Mouse (Mus musculus): ENCODE data around the gene Hao2. TPM values are rescaled to one million over a fixed set of nuclear protein-coding genes. Genes with fewer than 3 reads are reported as not detected.

Gene Hao2
- not detected for polyA plus RNA-seq (2017; shearing (Covaris generic))

DNA sequence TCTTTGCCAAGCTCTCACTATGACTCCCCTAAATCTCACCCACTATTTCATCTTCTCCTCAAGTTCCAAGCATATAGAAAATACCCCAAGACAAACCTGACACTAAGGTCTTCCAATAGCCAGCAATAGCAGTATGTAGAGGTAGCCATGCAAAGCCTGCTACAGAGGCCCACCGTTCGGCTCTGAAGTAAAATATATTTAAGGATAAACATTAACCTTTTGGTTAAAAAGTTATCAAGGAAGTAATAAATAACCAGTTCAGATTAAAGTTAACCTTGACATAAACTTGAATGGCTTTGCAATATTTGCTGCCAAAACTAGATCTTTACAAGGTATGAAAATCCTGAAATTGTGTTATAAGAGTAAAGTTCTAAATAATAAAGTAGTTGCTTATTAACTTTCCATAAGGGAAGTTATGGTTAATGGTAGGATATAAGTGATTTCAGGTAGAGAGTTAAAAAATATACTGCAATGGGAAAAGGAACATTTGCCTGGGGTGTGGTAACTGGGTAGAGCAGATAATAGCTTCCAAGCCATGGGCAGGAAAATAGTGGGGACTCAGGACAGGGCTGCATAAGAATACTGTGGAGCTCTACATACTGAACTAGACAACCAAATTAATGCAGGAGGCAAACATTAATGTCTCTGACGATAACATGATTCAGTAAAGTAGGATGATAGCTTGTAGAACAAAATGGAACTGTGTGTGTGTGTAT, at the start of gene Hao2:
Gene Hao2, minus strand, starts transcription at position 183 of the 716 bp plus-strand sequence.

GRCm38 (mm10) chr3:98859576-98859975, 33.5 kb downstream of the Hao2 start, which contains the start of gene Hsd3b1:
TSS of gene Hsd3b1 (minus strand) at chr3:98859794.

Other genes with a start within 250 kb of the Hao2 start
- gene Hsd3b2, start 168.7 kb downstream of the Hao2 start, polyA plus RNA-seq (2017; shearing (Covaris generic)): not detected
- not detected for gene Hsd3b3, start 130.1 kb downstream of the Hao2 start, polyA plus RNA-seq (2017; shearing (Covaris generic))
- not detected for gene Hsd3b6, start 78.8 kb downstream of the Hao2 start, polyA plus RNA-seq (2017; shearing (Covaris generic))
- gene Hsd3b1, start 33.4 kb downstream of the Hao2 start, polyA plus RNA-seq (2017; shearing (Covaris generic)): not detected
- gene Wars2, start 247.8 kb upstream of the Hao2 start, polyA plus RNA-seq (2017; shearing (Covaris generic)): 9.1 TPM